Mouse (Mus musculus): ENCODE measurements around the gene Nwd2.

The Nwd2 gene

GRCm38 (mm10) chr5:63649070-63649532 lies at the start of gene Nwd2:
Nwd2 (plus strand) TSS chr5:63649102.
- peak; percentile 73 to 74 for DNase-seq (ENCODE audit: low spot score in 2 of 2)

- DNase-seq (ENCODE audit: low spot score in 2 of 2) = peak in 1 of 2 experiments; percentile 35
Measured at GRCm38 (mm10) chr5:63607447-63607846, 41.5 kb upstream of the Nwd2 start.

GRCm38 (mm10) chr5:63616792-63617668 lies 31.9 kb upstream of the Nwd2 start:
- no peak for DNase-seq (ENCODE audit: low spot score in 2 of 2)

- peak; percentile 55 to 78 for DNase-seq (ENCODE audit: low spot score in 2 of 2)
Measured at GRCm38 (mm10) chr5:63624123-63624522, 24.8 kb upstream of the Nwd2 start.

- DNase-seq (ENCODE audit: low spot score in 2 of 2) = no peak
Measured at GRCm38 (mm10) chr5:63627832-63628530, 20.9 kb upstream of the Nwd2 start.

- no peak for DNase-seq (ENCODE audit: low spot score in 2 of 2)
Measured at GRCm38 (mm10) chr5:63628531-63628871, 20.4 kb upstream of the Nwd2 start.

- DNase-seq (ENCODE audit: low spot score in 2 of 2) = peak; percentile 54 to 60
Measured at GRCm38 (mm10) chr5:63634636-63635035, 14.3 kb upstream of the Nwd2 start.

- DNase-seq (ENCODE audit: low spot score in 2 of 2) = peak; percentile 70 to 78
Measured at GRCm38 (mm10) chr5:63648187-63648586, 715 bp upstream of the Nwd2 start.

- peak; percentile 34 to 40 for DNase-seq (ENCODE audit: low spot score in 2 of 2)
Measured at GRCm38 (mm10) chr5:63649533-63650464, 897 bp downstream of the Nwd2 start.

GRCm38 (mm10) chr5:63651813-63652212 lies 2.9 kb downstream of the Nwd2 start:
- no peak for DNase-seq (ENCODE audit: low spot score in 2 of 2)

GRCm38 (mm10) chr5:63652705-63653104 lies 3.8 kb downstream of the Nwd2 start:
- no peak for DNase-seq (ENCODE audit: low spot score in 2 of 2)

- peak; percentile 38 to 48 for DNase-seq (ENCODE audit: low spot score in 2 of 2)
Measured at GRCm38 (mm10) chr5:63666884-63667283, 18.0 kb downstream of the Nwd2 start.

- DNase-seq (ENCODE audit: low spot score in 2 of 2) = peak in 1 of 2 experiments; percentile 1
Measured at GRCm38 (mm10) chr5:63675934-63676333, 27.0 kb downstream of the Nwd2 start.

GRCm38 (mm10) chr5:63689084-63689483 lies 40.2 kb downstream of the Nwd2 start:
- no peak for DNase-seq (ENCODE audit: low spot score in 2 of 2)

GRCm38 (mm10) chr5:63696784-63697183 lies 47.9 kb downstream of the Nwd2 start:
- no peak for DNase-seq (ENCODE audit: low spot score in 2 of 2)

GRCm38 (mm10) chr5:63697196-63697595 lies 48.3 kb downstream of the Nwd2 start:
- DNase-seq (ENCODE audit: low spot score in 2 of 2) = no peak

- DNase-seq (ENCODE audit: low spot score in 2 of 2) = no peak
Measured at GRCm38 (mm10) chr5:63728955-63729354, 80.1 kb downstream of the Nwd2 start.

GRCm38 (mm10) chr5:63735521-63735920 lies 86.6 kb downstream of the Nwd2 start:
- no peak for DNase-seq (ENCODE audit: low spot score in 2 of 2)

- no peak for DNase-seq (ENCODE audit: low spot score in 2 of 2)
Measured at GRCm38 (mm10) chr5:63743426-63743825, 94.5 kb downstream of the Nwd2 start.

- DNase-seq (ENCODE audit: low spot score in 2 of 2) = peak in 1 of 2 experiments; percentile 2
Measured at GRCm38 (mm10) chr5:63748299-63748698, 99.4 kb downstream of the Nwd2 start.

GRCm38 (mm10) chr5:63748759-63749158 lies 99.9 kb downstream of the Nwd2 start:
- peak in 1 of 2 experiments; percentile 9 for DNase-seq (ENCODE audit: low spot score in 2 of 2)

Data from right cerebral cortex, postnatal 10 days (tissue).